Mouse (Mus musculus) frontal cortex, postnatal 25 days (tissue): Measurements from ENCODE around the gene Gm37240.

Source experiments
- DNase-seq, 2 experiments: peaks; one replicate each; pipeline ENCODE4 v3.0.0; 2022; ENCODE audit warnings: low spot score in 2 of 2

Gene Gm37240

GRCm38 (mm10) chr3:85398483-85398835 is 488.9 kb downstream of the Gm37240 start:
- DNase-seq = no peak

DNA sequence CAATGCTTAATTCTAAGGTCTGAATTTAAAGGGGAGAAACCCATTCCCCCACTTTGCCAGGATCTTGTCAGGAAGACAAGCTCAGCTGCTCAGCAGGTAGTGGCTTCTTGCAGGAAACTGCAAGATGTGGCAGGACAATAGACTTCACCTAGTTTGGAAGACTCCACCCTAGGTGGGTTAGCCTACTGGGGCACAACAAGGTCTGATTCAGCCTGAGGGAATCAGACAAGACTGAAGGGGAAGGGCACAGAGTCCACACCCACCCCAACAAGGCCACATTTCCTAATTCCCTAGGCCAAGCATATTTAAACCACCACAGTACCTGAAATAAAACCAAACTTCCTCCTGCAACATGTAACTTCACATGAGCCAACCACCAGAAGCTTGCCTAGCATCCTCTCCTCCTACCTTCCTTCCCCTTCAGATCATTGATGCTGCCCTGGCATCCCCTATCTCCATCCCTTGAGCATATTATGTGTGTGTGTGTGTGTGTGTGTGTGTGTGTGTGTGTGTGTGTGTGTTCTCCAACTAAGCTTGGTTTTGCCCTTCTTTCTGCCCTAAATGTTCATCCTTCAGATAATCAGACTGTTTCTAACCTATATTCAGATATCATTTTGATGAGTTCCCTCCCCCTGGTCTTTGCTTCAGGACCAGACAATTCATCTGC is 489.4 kb downstream of the Gm37240 start:
- no peak for DNase-seq

- no peak for DNase-seq
Measured at GRCm38 (mm10) chr3:85393395-85393794, 493.9 kb downstream of the Gm37240 start.

DNA sequence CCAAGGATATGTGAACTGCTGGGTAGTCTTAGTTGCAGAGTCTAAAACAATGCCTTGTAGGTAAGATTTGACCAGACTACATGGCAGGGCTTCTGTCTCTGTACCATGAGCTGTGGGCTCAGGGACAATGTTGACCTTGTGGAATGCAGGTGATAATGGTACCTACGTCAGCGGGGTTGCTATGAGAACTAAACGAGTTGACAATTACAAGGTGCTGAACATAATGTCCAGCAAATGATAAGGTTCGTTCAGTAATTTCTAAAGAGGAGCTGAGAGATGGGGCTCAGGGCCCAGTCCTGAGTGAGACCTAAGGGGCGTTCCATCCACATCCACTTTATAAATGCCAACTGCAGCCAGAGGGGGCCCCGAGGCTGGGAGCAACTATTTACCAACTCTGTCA is 495.6 kb downstream of the Gm37240 start:
- no peak for DNase-seq

GRCm38 (mm10) chr3:85391111-85391510 is 496.2 kb downstream of the Gm37240 start:
- peak; percentile 26 to 51 for DNase-seq

GRCm38 (mm10) chr3:85385371-85385770 is 501.9 kb downstream of the Gm37240 start:
- DNase-seq = no peak

GRCm38 (mm10) chr3:85383330-85383729 is 504.0 kb downstream of the Gm37240 start:
- no peak for DNase-seq

GRCm38 (mm10) chr3:85378703-85379395 is 508.5 kb downstream of the Gm37240 start:
- DNase-seq = peak in 1 of 2 experiments; percentile 26

- no peak for DNase-seq
Measured at GRCm38 (mm10) chr3:85377946-85378702, 509.2 kb downstream of the Gm37240 start.

- no peak for DNase-seq
Measured at GRCm38 (mm10) chr3:85377505-85377904, 509.8 kb downstream of the Gm37240 start.

DNA sequence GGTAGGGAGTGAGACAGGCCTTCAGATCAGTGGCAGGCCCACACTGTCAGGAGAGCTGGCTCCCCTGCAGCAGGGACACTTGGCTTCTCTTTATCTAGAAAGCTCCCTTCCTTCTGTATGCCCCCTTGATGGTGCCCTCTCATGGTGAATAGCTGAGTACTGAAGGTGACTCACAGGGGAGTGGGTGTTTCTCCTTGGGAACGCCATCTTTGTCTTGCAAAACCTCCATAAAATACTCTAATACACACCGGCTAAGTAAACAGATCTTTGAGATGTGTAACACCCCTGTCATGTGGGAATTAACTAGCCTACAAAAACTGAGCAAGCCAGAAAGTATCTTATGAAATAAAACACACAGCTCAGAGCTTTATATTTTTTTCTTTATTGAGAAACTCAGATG is 510.8 kb downstream of the Gm37240 start:
- no peak for DNase-seq

- DNase-seq = no peak
Measured at GRCm38 (mm10) chr3:85373039-85373438, 514.3 kb downstream of the Gm37240 start.

DNA sequence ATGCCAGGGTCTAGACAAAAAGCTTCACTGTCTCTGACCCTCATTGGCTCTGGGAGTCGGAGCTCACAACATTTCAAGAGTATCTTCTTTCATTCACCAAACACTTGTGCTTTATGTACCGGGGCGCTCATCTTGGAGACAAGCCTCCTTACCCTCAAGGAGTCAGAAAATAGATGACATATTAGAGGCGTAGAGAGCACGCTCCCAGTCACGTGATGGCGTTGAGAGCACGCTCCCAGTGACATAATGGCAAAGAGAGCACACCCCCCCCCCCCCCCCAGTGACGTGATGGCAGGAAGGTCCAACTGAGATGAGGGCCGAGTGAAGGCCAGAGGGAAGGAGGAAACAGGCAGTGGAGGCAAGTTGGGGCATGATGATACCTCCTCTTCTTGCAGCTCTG is 517.5 kb downstream of the Gm37240 start:
- no peak for DNase-seq

- no peak for DNase-seq
Measured at GRCm38 (mm10) chr3:85369157-85369556, 518.2 kb downstream of the Gm37240 start.

- peak; percentile 32 to 63 for DNase-seq
Measured at GRCm38 (mm10) chr3:85368354-85369120, 518.8 kb downstream of the Gm37240 start.

DNA sequence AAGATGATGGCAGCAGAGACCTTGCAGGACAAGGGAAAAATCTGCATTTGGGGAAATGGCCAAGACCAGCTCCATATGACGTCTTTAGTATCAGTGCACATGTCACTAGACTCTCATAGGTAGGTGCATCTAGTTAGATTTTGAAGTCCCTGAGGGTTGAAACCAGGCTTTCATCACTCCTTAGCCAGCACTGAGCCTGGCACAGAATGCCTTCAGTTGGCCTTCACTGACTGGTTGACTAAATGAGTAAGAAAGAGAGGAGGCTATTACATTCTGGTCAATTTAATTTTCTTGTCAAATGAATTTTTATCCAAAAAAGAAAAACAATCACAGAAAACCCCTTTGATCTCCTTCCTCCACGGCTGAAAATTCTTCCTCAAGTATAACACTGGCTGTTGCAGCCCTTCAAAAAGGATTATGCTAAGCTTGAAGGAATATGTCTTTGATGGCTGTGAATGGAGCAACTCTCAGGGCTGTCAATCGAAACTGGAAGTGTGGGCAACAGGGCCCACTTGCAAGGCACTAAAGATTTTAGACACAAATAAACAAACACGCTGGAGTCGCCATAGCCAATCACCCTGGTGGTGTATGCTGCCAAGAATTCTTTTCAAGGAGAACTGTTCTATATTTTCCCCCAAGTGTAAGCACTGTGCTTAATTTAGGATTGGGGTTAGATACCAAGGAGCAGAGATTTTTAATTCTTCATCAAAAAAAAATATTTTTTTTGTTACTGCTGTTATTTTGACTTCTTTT is 522.6 kb downstream of the Gm37240 start:
- no peak for DNase-seq

- DNase-seq = no peak
Measured at GRCm38 (mm10) chr3:85362883-85363282, 524.4 kb downstream of the Gm37240 start.

DNA sequence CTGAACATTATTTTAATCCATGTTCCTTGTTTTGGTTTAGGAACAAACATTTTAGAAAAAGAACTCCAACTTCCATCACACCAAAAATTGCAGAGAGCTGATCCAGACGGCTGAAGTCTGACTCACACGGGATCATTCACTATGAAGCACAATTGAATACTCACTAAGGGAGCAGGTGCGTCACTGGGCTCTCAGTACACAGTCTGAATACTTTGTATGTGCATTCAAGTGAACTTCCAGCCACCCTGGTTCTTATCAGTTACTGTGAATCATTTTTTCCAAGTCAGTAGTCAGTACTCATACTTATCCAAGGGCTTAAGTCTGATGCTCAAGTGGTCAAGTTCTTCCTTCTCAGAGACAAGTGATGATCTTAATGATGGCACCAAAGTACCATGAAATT is 530.9 kb downstream of the Gm37240 start:
- DNase-seq = no peak

- DNase-seq = no peak
Measured at GRCm38 (mm10) chr3:85348021-85348420, 539.3 kb downstream of the Gm37240 start.

DNA sequence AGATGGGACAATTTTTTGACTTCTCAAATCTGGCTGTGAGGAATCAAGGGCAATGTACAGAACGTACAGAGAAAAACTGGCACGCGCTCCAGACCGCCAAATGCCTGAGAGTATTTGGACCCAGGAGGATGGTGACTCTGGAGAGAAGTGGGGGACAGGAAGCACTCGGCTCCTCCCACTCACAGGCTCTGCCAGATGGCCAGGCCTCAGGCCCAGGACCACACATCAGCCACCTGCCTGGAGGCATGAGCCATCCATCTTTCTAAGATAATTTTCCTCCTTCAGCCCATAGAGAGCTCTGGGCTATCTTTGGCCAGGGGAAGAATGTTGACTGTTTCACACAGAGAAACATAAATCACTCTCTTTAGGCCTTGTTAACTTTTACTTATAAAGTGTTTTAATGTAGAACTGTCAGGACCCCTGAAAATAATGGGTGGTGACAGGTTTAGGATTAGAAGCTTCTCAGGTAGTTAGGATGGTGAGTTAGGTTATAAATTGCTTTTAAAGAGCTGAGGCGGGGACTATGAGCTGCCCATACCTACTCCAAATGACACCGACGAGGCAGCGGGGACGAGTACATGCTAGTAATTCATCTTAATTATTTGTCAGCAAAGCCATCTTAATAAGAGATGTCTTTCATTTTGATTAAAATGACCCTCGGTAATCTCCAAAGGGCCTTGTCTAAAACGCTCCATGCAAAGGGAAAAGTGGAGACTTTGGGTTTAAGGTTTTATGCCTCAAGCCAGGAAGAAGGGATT is 546.0 kb downstream of the Gm37240 start:
- no peak for DNase-seq

DNA sequence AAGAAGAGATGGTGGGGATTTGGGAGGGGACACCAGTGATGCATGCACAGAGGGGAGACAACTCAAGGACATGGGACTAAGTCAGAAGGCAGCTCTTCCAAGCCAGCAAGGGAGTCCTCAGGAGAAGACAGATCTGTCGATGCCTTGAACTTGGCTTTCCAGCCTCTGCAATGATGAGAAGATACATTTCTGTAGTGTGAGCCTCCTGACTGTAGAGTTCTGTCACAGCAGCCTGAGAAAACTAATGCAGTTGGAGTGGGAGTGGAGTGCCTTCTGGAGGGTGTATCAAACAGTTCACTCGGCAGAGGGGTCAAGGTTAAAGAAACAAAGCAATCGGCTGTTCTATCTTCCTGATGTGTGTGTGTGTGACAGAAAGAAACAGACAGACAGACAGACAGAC is 546.8 kb downstream of the Gm37240 start:
- no peak for DNase-seq
